Mouse (Mus musculus): ENCODE data around the gene Phlpp1.

GRCm38 (mm10) chr1:106342100-106342499 lies 170.5 kb downstream of the Phlpp1 start:
- TF ChIP-seq EP300 (optimal IDR thresholded peaks at IDR 0.05) = no peak
- no peak for TF ChIP-seq CTCF (IDR thresholded peaks at IDR 0.05; ENCODE audit: low read depth)
